Mouse (Mus musculus): ENCODE data around the gene Iqschfp. TPM values are rescaled to one million over a fixed set of nuclear protein-coding genes. Genes with fewer than 3 reads are reported as not detected.

The Iqschfp gene
- total RNA-seq, 1 experiment from 2014 or later: not detected

DNA sequence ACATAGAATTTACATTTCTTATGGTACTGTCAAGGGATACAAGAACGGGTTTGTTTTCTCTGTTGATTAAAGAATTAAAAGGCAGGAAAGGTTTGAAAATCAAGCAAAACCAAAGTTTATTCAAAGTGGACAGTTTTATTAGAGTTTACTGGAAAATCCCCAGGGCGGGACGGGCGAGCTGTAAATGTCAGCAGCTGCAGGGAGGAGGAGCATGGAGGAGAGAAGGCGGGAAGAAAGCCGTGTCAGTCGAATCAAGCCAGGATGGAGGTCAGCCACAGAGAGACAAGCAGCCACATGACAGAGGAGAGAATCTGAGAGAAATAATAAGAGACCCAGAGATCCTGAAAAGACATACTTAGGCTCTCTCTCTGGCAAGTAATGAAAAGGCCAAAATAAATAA lies 487.2 kb downstream of the Iqschfp start:
- no peak for ATAC-seq (replicated peaks; ENCODE audit: insufficient number of reproducible peaks, low FRiP score, low TSS enrichment, poor library complexity, severe bottlenecking)

DNA sequence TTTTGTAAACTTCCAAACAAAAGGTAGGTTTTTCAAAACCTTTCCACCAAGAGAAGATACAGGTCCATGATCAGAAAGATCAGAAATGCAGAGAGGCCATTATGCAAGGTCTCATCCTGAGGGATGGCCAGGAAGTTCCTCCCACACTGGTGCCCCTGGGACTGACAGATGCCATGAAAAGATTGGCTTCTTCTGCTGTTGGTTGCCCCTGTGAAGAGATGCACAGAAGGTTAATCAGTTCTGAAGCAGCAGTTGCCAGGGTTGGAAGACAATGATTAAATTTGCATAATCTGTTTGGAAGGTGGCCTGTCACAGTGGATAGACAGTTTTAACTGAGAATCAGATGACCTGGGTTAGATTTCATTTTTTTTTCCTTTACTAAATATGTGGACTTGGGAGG lies 491.6 kb downstream of the Iqschfp start:
- no peak for ATAC-seq (replicated peaks; ENCODE audit: insufficient number of reproducible peaks, low FRiP score, low TSS enrichment, poor library complexity, severe bottlenecking)

DNA sequence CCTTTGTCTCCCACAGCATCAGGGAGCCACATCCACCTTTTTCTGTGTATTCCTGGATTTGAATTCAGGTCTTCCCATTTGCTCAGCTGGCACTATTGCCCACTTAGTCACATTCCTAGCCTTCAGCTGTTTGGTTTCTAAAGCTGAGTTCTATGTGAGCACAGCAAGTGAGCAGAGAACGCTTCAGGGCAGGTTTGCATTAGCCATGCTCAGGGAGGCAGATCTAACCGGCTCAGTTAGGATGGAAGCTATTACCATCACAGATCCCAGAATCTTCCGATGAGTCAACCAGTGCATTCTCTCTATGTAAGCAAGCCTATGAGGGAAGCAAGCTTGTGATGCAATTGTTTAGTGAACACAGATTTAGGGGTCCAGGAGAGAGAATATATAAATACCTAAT lies 493.5 kb downstream of the Iqschfp start:
- ATAC-seq (replicated peaks; ENCODE audit: insufficient number of reproducible peaks, low FRiP score, low TSS enrichment, poor library complexity, severe bottlenecking): no peak

DNA sequence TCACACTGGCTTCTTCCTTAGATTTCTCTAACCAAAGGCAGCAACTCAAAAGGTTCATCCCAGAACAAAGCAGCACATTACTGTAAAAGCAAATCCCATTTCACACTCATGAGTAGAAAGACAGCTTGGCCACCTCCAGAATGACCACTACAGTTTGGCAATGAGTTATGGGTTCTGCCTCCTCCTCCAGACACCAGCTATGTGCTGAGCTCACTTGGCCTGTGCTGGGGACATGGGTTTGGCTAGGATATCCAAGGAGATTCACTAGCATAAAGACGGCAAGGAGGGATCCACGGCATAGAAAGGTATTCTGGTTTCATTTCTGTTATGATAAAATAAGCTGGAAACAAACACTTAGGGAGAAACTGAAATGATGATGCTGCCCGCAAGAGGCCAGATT lies 496.0 kb downstream of the Iqschfp start:
- no peak for ATAC-seq (replicated peaks; ENCODE audit: insufficient number of reproducible peaks, low FRiP score, low TSS enrichment, poor library complexity, severe bottlenecking)

DNA sequence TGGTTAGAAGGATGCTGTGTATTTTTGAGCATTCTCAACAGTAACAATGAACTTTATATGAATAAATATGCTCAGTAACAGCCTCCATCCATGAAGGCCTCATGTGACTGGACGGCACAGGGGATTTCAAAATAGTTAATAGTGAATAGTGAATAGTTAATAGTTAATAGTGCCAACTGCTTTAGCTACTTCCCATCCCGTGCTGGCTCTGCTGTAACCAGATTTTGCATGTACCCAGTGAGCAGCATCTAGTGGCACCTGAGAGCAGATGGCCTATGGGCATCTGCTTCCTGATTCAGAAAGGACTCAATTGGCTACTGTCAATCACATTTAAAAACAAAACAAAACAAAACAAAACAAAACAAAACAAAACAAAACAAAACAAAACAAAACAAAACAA lies 501.5 kb downstream of the Iqschfp start:
- ATAC-seq (replicated peaks; ENCODE audit: insufficient number of reproducible peaks, low FRiP score, low TSS enrichment, poor library complexity, severe bottlenecking): no peak

DNA sequence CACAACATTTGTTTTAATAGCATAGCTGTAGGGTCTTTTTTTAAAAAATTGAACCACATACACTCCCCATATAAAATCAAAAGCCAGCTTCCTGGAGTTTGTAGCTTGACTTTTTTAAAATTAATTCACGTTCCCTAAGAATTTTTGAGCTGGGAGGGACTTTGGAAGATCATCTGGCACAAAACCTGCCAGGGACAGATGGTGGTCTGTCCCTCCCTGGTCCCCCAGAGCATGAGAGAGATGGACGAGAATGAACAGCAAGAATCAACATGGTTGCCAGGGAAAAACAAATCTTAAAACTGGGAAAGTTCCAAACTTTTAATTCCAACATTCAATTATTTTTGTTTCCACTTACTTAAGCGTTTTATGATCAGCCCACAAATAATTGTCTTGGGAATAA lies 506.7 kb downstream of the Iqschfp start:
- no peak for ATAC-seq (replicated peaks; ENCODE audit: insufficient number of reproducible peaks, low FRiP score, low TSS enrichment, poor library complexity, severe bottlenecking)

DNA sequence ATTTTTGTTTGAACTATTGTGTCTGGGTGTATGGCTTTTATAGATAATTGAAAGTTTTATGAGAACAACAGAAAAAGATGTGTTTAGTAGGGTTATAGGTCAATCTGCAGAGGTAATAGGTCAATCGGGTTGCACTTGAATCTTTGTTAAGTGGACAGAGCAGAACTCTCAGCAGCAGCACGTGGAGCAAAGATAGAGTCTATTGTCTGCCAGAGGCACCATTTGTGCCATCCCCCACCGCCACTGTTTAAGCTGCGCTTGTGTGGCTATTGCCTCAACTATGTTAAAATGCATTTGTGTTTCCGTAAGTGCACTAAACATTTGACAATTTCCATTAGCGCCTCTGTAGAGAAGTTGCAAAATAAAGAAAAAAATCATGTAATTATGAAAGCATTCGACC lies 508.1 kb downstream of the Iqschfp start:
- ATAC-seq (replicated peaks; ENCODE audit: insufficient number of reproducible peaks, low FRiP score, low TSS enrichment, poor library complexity, severe bottlenecking): no peak

DNA sequence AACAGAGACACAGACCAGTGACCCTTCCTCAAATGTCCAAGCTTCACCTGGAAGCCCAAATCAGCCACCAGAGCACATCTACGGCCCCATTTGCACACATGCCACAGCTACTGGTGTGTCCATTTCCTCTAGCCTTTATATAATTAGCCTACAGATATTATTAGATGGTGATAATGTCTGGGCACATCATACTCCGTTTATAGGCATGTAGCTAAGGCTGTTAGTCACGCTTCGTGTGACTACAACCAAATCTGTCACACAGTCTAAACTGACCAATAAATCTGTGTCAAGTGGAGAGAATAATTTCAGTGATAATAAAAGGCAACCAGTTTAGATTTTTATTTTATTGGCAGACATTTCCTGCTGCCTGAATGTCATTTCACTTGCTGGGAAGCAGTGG lies 511.3 kb downstream of the Iqschfp start:
- ATAC-seq (replicated peaks; ENCODE audit: insufficient number of reproducible peaks, low FRiP score, low TSS enrichment, poor library complexity, severe bottlenecking): no peak

DNA sequence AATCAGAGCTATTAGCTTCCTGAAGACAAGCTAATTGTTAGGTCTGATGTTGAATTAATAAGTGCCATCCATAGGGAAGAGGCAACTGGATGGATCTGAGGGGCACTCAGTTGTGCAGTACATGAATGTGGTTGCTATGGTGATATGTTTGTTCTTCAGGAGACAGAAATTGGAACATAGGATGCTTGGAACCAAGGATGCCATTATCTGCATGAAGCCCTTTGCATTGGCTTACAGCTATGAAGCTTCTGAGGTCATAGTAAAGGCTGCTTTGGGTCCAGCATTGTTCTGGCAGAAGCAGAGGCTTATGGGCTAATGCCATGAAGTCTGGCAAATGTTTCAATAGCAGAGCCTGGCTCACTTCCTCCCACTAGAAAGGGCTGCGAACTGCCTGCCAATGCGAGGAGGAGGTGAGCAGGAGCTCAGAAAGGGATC lies 511.8 kb downstream of the Iqschfp start:
- ATAC-seq (replicated peaks; ENCODE audit: insufficient number of reproducible peaks, low FRiP score, low TSS enrichment, poor library complexity, severe bottlenecking): no peak

DNA sequence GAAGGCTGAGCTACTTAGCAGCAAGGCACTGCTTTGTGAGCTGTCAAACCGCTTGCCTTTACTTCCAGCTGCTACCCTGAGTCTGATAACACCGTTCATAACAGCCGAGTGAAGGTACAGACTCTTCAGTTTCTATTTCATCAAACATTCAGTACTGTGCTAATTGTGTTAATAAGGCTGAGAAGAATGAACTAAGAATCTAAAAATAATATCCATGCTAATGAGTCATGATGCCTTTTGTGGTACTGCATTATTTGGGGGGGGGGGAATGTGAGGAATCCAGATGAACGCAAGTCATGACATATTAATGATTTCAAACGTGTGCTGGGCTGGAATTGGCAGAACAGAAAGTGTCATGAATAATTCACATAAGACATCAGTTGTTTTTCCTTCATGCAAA lies 513.7 kb downstream of the Iqschfp start:
- ATAC-seq (replicated peaks; ENCODE audit: insufficient number of reproducible peaks, low FRiP score, low TSS enrichment, poor library complexity, severe bottlenecking): no peak

DNA sequence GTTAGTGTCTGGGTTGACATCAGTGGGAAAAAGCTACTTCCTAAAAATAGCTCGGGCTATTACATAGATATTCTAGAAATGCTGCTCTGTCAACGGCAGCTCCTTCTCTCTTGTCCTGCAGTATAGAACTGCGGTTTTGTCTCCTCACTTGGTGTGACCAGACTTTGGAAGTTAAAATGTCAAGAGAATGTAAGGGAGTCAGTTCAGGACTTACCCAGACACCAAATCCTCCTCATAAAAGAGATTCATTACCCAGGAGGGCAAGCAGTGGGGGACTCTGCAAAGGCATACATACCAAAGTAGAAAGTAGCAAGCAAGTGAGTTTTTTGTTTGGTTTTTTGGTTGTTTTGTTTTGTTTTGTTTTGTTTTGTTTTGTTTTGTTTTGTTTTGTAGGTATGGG lies 520.2 kb downstream of the Iqschfp start:
- ATAC-seq (replicated peaks; ENCODE audit: insufficient number of reproducible peaks, low FRiP score, low TSS enrichment, poor library complexity, severe bottlenecking): no peak

DNA sequence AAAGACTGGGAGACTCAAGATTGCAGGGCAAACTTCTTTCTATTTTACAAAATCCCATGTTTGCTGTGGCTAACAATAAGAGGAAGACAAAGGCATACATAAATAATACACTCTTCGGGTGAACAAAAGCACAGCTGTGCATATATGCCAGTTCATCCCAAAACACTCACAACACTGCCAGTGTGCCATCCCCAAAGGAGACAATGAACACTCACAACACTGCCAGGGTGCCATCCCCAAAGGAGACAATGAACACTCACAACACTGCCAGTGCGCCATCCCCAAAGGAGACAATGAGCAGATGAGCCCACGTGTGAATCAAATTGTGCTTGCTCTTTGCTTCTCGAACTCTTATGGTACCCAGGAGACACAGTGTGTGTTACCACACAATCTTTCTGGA lies 527.8 kb downstream of the Iqschfp start:
- ATAC-seq (replicated peaks; ENCODE audit: insufficient number of reproducible peaks, low FRiP score, low TSS enrichment, poor library complexity, severe bottlenecking): no peak

DNA sequence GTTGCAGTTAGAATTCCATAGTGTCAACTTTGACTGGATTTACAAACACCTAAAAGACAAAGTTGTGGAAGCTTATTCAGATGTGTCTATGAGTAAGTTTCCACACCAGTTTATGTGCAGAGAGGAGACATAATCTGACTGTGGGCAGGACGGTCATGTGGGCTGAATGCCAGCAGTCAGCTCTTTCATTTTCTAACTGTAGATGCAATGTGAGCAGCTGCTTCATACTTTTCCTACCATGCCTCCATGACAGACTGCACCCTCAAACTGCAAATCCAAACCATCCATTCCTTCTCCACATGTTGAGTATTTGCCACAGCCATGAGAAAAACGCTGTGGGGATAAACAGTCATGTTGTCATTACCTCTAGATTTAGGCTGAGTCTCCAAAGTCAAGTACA lies 528.9 kb downstream of the Iqschfp start:
- ATAC-seq (replicated peaks; ENCODE audit: insufficient number of reproducible peaks, low FRiP score, low TSS enrichment, poor library complexity, severe bottlenecking): no peak

DNA sequence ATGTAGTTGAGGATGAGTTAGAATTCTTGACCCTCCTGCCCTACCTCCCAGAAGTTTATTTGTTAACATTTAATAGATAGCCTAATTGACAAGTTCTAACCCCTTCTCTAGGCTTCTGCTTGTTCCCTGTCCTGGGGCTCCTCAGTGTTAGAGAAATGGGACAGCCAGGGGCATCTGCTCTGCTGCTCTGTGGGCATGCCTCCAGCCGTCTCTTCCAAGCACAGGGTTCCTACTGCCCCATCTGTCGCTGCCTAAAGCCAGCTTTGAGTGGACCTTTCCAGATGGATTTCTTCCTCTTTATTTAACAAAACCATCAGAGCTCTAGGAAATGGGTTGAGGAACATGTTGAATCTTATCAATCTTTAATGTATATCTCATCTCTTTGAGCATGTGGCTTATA lies 529.8 kb downstream of the Iqschfp start:
- no peak for ATAC-seq (replicated peaks; ENCODE audit: insufficient number of reproducible peaks, low FRiP score, low TSS enrichment, poor library complexity, severe bottlenecking)

DNA sequence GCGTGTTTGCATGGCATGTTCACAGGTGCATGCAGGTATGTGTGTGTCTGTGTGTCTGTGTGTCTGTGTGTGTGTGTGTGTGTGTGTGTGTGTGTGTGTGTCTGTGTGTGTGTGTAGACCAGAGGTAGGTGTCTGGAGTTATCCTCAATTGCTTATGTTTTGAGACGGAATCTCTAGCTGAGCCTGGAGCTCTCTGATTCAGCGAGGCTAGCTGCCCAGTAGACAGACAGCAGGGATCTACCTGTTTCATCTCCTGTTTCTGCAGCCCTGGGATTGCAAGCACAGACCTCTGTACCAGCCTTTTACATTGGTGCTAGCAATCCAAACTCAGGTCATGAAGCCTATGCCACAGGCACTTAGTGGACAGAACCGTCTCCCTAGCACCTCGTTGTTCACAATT lies 536.0 kb downstream of the Iqschfp start:
- no peak for ATAC-seq (replicated peaks; ENCODE audit: insufficient number of reproducible peaks, low FRiP score, low TSS enrichment, poor library complexity, severe bottlenecking)

DNA sequence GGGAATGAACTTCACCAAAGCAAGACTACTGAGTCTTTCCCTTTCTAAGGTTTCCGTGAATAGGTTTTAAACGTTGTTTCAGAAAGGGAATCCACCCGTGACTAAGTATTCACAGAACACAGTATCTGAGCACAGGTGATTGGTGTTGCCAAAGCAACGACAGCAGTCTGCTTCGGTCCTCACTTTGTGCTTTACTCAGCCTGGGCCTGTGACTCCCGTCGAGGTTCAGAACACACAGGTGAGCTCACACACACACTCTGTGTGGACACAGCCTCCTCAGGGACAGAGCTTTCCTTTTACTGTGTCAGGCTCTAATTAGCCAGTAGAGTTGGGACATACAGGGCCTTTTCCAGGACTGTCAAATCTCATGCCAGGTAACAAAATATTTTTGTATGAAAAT lies 542.4 kb downstream of the Iqschfp start:
- ATAC-seq (replicated peaks; ENCODE audit: insufficient number of reproducible peaks, low FRiP score, low TSS enrichment, poor library complexity, severe bottlenecking): no peak

DNA sequence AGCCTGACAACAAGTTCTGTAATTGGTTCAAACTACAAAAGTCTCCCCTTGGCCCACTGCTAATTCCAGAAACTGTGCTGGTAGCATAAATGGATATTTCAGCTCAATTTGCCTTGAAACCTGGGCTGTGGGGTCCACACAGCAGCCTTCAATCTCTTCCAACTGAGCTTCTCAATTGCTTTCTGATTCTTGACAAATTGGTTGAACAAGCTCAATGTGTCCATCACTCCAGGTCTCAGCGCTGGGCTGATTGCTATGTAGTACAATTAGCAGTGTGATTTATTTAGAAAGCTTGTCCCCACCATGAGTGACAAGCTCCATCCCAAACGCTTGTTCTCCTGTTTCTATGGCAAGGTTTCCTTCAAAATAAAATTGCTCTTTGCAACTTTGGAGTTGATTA lies 542.9 kb downstream of the Iqschfp start:
- ATAC-seq (replicated peaks; ENCODE audit: insufficient number of reproducible peaks, low FRiP score, low TSS enrichment, poor library complexity, severe bottlenecking): no peak

DNA sequence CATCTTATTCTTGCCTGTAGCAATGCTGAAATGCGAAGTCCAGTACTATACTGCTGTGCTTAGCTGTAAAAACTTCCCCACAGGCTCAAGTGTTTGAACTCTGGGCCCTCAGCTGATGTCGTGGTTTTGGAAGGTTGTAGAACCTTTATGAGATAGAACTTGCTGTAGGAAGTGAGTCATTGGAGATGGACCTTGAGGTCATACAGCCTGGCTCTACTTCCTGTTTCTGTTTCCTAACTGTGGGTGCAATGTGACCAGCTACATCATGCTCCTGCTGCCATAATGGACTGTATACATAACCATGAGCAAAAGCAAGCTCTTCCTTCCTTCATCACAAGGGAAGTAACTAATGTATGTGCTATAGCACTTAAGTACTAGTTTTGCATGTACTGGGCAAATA lies 556.4 kb downstream of the Iqschfp start:
- ATAC-seq (replicated peaks; ENCODE audit: insufficient number of reproducible peaks, low FRiP score, low TSS enrichment, poor library complexity, severe bottlenecking): no peak

DNA sequence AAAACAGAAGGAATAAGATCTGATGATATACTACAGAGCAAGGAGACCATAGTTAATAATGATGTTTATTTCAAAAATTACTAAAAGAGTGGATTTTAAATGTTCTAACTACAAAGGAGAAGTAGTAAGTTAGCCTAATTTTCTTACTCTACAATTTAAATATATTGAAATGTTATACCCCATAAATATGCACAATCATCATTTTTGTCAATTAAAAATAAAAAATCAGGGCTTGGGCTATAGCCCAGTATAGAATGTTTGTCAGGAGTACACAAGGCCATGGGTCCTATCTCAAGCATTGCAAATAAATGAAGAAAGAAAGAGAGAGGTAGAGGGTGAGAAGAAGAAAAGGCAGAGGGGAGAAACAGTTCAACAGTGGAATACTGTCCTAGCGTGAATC lies 559.6 kb downstream of the Iqschfp start:
- no peak for ATAC-seq (replicated peaks; ENCODE audit: insufficient number of reproducible peaks, low FRiP score, low TSS enrichment, poor library complexity, severe bottlenecking)

DNA sequence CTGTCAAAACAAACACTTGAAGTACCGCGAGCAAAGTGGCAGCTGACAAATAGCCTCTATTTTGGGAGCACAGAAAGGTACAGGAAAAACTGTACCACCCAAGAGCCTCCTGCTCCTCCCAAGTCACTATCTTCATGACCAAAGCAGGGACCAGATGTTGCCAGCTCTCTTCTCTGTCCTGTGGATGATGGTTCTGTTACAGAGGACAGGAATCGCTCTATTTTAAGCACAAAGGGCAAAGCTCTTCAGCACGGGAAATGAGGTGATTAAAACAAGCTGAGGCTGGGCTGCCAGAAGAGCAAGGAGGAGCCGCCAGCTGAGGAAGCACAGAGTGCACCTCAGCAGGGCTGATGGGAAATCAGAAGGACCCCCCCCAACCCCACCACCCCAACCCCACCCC lies 561.2 kb downstream of the Iqschfp start:
- no peak for ATAC-seq (replicated peaks; ENCODE audit: insufficient number of reproducible peaks, low FRiP score, low TSS enrichment, poor library complexity, severe bottlenecking)

DNA sequence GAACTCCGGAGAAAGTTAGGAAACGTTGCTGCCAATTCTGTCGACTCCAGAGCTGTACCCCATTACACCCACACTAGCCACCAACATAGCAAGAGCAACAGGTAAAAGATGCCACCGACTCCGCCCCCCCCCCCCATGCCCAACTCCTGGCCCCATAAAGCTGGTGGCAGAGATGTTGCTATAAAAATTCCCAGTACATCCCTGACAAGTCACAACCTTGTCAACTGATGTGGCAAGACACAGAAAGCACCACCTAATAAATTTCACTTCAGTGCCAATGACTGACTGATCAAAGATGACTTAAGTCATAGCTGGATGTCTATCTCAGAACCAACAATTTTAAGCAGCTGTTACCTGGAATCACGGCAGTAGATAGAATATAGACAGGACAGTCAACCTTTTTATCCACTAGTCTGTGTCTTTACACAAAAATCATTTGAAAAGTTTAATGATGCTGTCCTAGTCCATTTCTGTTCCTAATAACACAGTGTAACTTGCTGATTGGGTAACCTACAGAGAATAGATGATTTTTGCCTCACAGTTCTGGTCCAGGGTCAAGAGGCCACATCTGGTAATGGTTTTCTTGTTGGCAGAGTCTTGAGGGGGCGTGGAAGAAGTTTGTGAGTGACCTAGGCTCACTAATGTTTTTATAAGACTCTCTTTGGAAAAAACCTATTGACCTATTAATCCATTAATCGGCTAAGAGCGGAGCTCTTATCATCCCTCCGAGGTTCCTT lies 561.9 kb downstream of the Iqschfp start:
- no peak for ATAC-seq (replicated peaks; ENCODE audit: insufficient number of reproducible peaks, low FRiP score, low TSS enrichment, poor library complexity, severe bottlenecking)

Measured in monocyte, adult 5-6 weeks (primary cell).